Mouse (Mus musculus): Measurements from ENCODE around the gene Ppp1r9a. TPM values are rescaled to one million over a fixed set of nuclear protein-coding genes. Genes with fewer than 3 reads are reported as not detected.
A peak's percentile ranks its signal among the peaks of the same experiment; 100 is the strongest.

Gene Ppp1r9a
- polyA plus RNA-seq, 1 experiment, result 38.1 TPM

- no peak overlapping the region for H3K9ac ChIP-seq (ENCODE audit: low read depth, poor library complexity, severe bottlenecking)
- peaks cover 9% of the 10 kb centered on the region for H3K36me3 ChIP-seq (ENCODE audit: control insufficient read depth, insufficient read depth, low read length, poor library complexity, severe bottlenecking)
- peaks cover 48% of the 10 kb centered on the region for H3K9me3 ChIP-seq (replicated peaks; ENCODE audit: control insufficient read depth, insufficient read depth, low read length, poor library complexity, severe bottlenecking)
- no peak for TF ChIP-seq EP300 (IDR thresholded peaks at IDR 0.05; ENCODE audit: insufficient read depth, low read depth, low read length)
- no peak for TF ChIP-seq POLR2A (IDR thresholded peaks at IDR 0.05; ENCODE audit: insufficient read depth, low read length)
- TF ChIP-seq CTCF (IDR thresholded peaks at IDR 0.05; ENCODE audit: low read depth, low read length), result no peak
- no peak overlapping the region for H3K4me3 ChIP-seq (ENCODE audit: low read depth, low read length)
- no peaks in the 10 kb centered on the region for H3K4me1 ChIP-seq (ENCODE audit: control insufficient read depth, insufficient read depth, low read length)
- H3K27ac ChIP-seq (ENCODE audit: insufficient read depth, low read length), result no peak overlapping the region
- no peaks in the 10 kb centered on the region for H3K27me3 ChIP-seq (ENCODE audit: control insufficient read depth, insufficient read depth, low read length, poor library complexity, severe bottlenecking)
These were observed 23.4 kb downstream of the Ppp1r9a start for GRCm38 (mm10) chr6:4925966-4926687.

GRCm38 (mm10) chr6:4930321-4930720, 27.6 kb downstream of the Ppp1r9a start:
- no peak for TF ChIP-seq CTCF (IDR thresholded peaks at IDR 0.05; ENCODE audit: low read depth, low read length)
- no peak for TF ChIP-seq EP300 (IDR thresholded peaks at IDR 0.05; ENCODE audit: insufficient read depth, low read depth, low read length)
- no peak for TF ChIP-seq POLR2A (IDR thresholded peaks at IDR 0.05; ENCODE audit: insufficient read depth, low read length)

GRCm38 (mm10) chr6:4938901-4939300, 36.2 kb downstream of the Ppp1r9a start:
- no peaks in the 10 kb centered on the region for H3K27me3 ChIP-seq (ENCODE audit: control insufficient read depth, insufficient read depth, low read length, poor library complexity, severe bottlenecking)
- TF ChIP-seq POLR2A (IDR thresholded peaks at IDR 0.05; ENCODE audit: insufficient read depth, low read length) (no peak), CTCF (IDR thresholded peaks at IDR 0.05; ENCODE audit: low read depth, low read length) (no peak), EP300 (IDR thresholded peaks at IDR 0.05; ENCODE audit: insufficient read depth, low read depth, low read length) (no peak)
- H3K36me3 ChIP-seq (ENCODE audit: control insufficient read depth, insufficient read depth, low read length, poor library complexity, severe bottlenecking), result no peaks in the 10 kb centered on the region
- H3K9ac ChIP-seq (ENCODE audit: low read depth, poor library complexity, severe bottlenecking), result no peak overlapping the region; the same call in 1 of the 2 replicates
- H3K9me3 ChIP-seq (replicated peaks; ENCODE audit: control insufficient read depth, insufficient read depth, low read length, poor library complexity, severe bottlenecking), result no peaks in the 10 kb centered on the region
- no peak overlapping the region for H3K27ac ChIP-seq (ENCODE audit: insufficient read depth, low read length)
- no peak overlapping the region for H3K4me3 ChIP-seq (ENCODE audit: low read depth, low read length)
- H3K4me1 ChIP-seq (ENCODE audit: control insufficient read depth, insufficient read depth, low read length), result no peaks in the 10 kb centered on the region

More at GRCm38 (mm10) chr6:4930321-4930720, 27.6 kb downstream of the Ppp1r9a start:
- peak overlapping the region; percentile 61; the same call in 1 of the 2 replicates for H3K27ac ChIP-seq (ENCODE audit: insufficient read depth, low read length)
- H3K9ac ChIP-seq (ENCODE audit: low read depth, poor library complexity, severe bottlenecking), result no peak overlapping the region
- no peaks in the 10 kb centered on the region for H3K4me1 ChIP-seq (ENCODE audit: control insufficient read depth, insufficient read depth, low read length)
- peaks cover 8% of the 10 kb centered on the region for H3K9me3 ChIP-seq (replicated peaks; ENCODE audit: control insufficient read depth, insufficient read depth, low read length, poor library complexity, severe bottlenecking)
- H3K36me3 ChIP-seq (ENCODE audit: control insufficient read depth, insufficient read depth, low read length, poor library complexity, severe bottlenecking), result peaks cover 3% of the 10 kb centered on the region; the same call in 1 of the 2 replicates
- no peak overlapping the region for H3K4me3 ChIP-seq (ENCODE audit: low read depth, low read length)
- H3K27me3 ChIP-seq (ENCODE audit: control insufficient read depth, insufficient read depth, low read length, poor library complexity, severe bottlenecking), result no peaks in the 10 kb centered on the region

- Histone ChIP-seq H3K9ac (ENCODE audit: low read depth, poor library complexity, severe bottlenecking) (no peak overlapping the region), H3K9me3 (replicated peaks; ENCODE audit: control insufficient read depth, insufficient read depth, low read length, poor library complexity, severe bottlenecking) (no peaks in the 10 kb centered on the region), H3K4me1 (ENCODE audit: control insufficient read depth, insufficient read depth, low read length) (no peaks in the 10 kb centered on the region), H3K4me3 (ENCODE audit: low read depth, low read length) (no peak overlapping the region), H3K27ac (ENCODE audit: insufficient read depth, low read length) (no peak overlapping the region), H3K36me3 (ENCODE audit: control insufficient read depth, insufficient read depth, low read length, poor library complexity, severe bottlenecking) (no peaks in the 10 kb centered on the region), H3K27me3 (ENCODE audit: control insufficient read depth, insufficient read depth, low read length, poor library complexity, severe bottlenecking) (no peaks in the 10 kb centered on the region)
- TF ChIP-seq EP300 (IDR thresholded peaks at IDR 0.05; ENCODE audit: insufficient read depth, low read depth, low read length) (no peak), POLR2A (IDR thresholded peaks at IDR 0.05; ENCODE audit: insufficient read depth, low read length) (no peak), CTCF (IDR thresholded peaks at IDR 0.05; ENCODE audit: low read depth, low read length) (no peak)
These were observed 37.4 kb downstream of the Ppp1r9a start for GRCm38 (mm10) chr6:4940086-4940485.

GRCm38 (mm10) chr6:4940639-4941038, 37.9 kb downstream of the Ppp1r9a start:
- Histone ChIP-seq H3K27me3 (ENCODE audit: control insufficient read depth, insufficient read depth, low read length, poor library complexity, severe bottlenecking) (no peaks in the 10 kb centered on the region), H3K4me3 (ENCODE audit: low read depth, low read length) (no peak overlapping the region), H3K36me3 (ENCODE audit: control insufficient read depth, insufficient read depth, low read length, poor library complexity, severe bottlenecking) (no peaks in the 10 kb centered on the region), H3K4me1 (ENCODE audit: control insufficient read depth, insufficient read depth, low read length) (no peaks in the 10 kb centered on the region), H3K27ac (ENCODE audit: insufficient read depth, low read length) (no peak overlapping the region), H3K9me3 (replicated peaks; ENCODE audit: control insufficient read depth, insufficient read depth, low read length, poor library complexity, severe bottlenecking) (no peaks in the 10 kb centered on the region), H3K9ac (ENCODE audit: low read depth, poor library complexity, severe bottlenecking) (no peak overlapping the region)
- TF ChIP-seq EP300 (IDR thresholded peaks at IDR 0.05; ENCODE audit: insufficient read depth, low read depth, low read length), result no peak

- no peaks in the 10 kb centered on the region for H3K36me3 ChIP-seq (ENCODE audit: control insufficient read depth, insufficient read depth, low read length, poor library complexity, severe bottlenecking)
- no peaks in the 10 kb centered on the region for H3K4me1 ChIP-seq (ENCODE audit: control insufficient read depth, insufficient read depth, low read length)
- no peak overlapping the region for H3K27ac ChIP-seq (ENCODE audit: insufficient read depth, low read length)
- no peak overlapping the region for H3K4me3 ChIP-seq (ENCODE audit: low read depth, low read length)
- no peaks in the 10 kb centered on the region for H3K9me3 ChIP-seq (replicated peaks; ENCODE audit: control insufficient read depth, insufficient read depth, low read length, poor library complexity, severe bottlenecking)
- no peaks in the 10 kb centered on the region for H3K27me3 ChIP-seq (ENCODE audit: control insufficient read depth, insufficient read depth, low read length, poor library complexity, severe bottlenecking)
- TF ChIP-seq POLR2A (IDR thresholded peaks at IDR 0.05; ENCODE audit: insufficient read depth, low read length) (no peak), EP300 (IDR thresholded peaks at IDR 0.05; ENCODE audit: insufficient read depth, low read depth, low read length) (no peak), CTCF (IDR thresholded peaks at IDR 0.05; ENCODE audit: low read depth, low read length) (no peak)
- no peak overlapping the region for H3K9ac ChIP-seq (ENCODE audit: low read depth, poor library complexity, severe bottlenecking)
These were observed 41.1 kb downstream of the Ppp1r9a start for GRCm38 (mm10) chr6:4943821-4944220.

Data from ES-Bruce4 (cell line).